Mouse (Mus musculus): ENCODE measurements around the gene Bod1.

GRCm38 (mm10) chr11:31676661-31677252 is 5.1 kb upstream of the Bod1 start:
- TF ChIP-seq CTCF (IDR thresholded peaks at IDR 0.05; ENCODE audit: borderline replicate concordance, extremely low read depth, insufficient read depth, insufficient read length) (no peak), POLR2A (IDR thresholded peaks at IDR 0.05; ENCODE audit: borderline replicate concordance, extremely low read depth, insufficient read depth, insufficient read length, poor library complexity, severe bottlenecking) (no peak)

Data from brain, embryonic 14.5 days (tissue).